Mouse (Mus musculus) C2C12 (cell line): ENCODE data around the gene Mcrip1. TPM values are rescaled to one million over a fixed set of nuclear protein-coding genes. Genes with fewer than 3 reads are reported as not detected.
A peak's percentile ranks its signal among the peaks of the same experiment; 100 is the strongest.

Source experiments
- H3K27me3 ChIP-seq: one replicate; pipeline ENCODE4 v1.6.1; 2011; ENCODE audit not compliant: control insufficient read depth, insufficient read depth, insufficient read length
- H3K36me3 ChIP-seq: one replicate; pipeline ENCODE4 v1.6.1; 2011; ENCODE audit not compliant: control insufficient read depth, insufficient read depth
- H3K4me3 ChIP-seq: one replicate; pipeline ENCODE4 v1.5.1; 2011; ENCODE audit warnings: mild to moderate bottlenecking, control low read depth; ENCODE audit not compliant: poor library complexity, insufficient read depth, severe bottlenecking
- H3K79me2 ChIP-seq: one replicate; pipeline ENCODE4 v1.6.1; 2011; ENCODE audit not compliant: control insufficient read depth, insufficient read depth
- H3K79me3 ChIP-seq: one replicate; pipeline ENCODE4 v1.6.1; 2011; ENCODE audit warnings: low read depth, control low read depth
- H3ac ChIP-seq: one replicate; pipeline ENCODE3; 2011; ENCODE audit warnings: low read depth; ENCODE audit not compliant: control insufficient read depth, insufficient read length
- CEBPB ChIP-seq: IDR thresholded peaks from one replicate; pipeline ENCODE4 v1.6.1; 2011; ENCODE audit warnings: low read depth, mild to moderate bottlenecking, control low read depth, moderate library complexity
- CTCF ChIP-seq: IDR thresholded peaks from one replicate; pipeline ENCODE4 v1.5.1; 2011; ENCODE audit not compliant: control insufficient read depth, insufficient read depth, insufficient read length
- FOSL1 ChIP-seq: IDR thresholded peaks from one replicate; pipeline ENCODE4 v1.8.0; 2011; ENCODE audit warnings: mild to moderate bottlenecking, low read length; ENCODE audit not compliant: poor library complexity, insufficient read depth, severe bottlenecking
- MAX ChIP-seq: IDR thresholded peaks from one replicate; pipeline ENCODE4 v1.6.1; 2011; ENCODE audit warnings: mild to moderate bottlenecking, control low read depth
- MYOD1 ChIP-seq: IDR thresholded peaks from one replicate; pipeline ENCODE4 v1.6.1; 2011; ENCODE audit warnings: low read depth; ENCODE audit not compliant: control insufficient read depth, insufficient read length
- MYOG ChIP-seq: IDR thresholded peaks from one replicate; pipeline ENCODE4 v1.6.1; 2011; ENCODE audit not compliant: control insufficient read depth, insufficient read length; ENCODE audit errors: extremely low read depth
- USF1 ChIP-seq: IDR thresholded peaks from one replicate; pipeline ENCODE4 v1.6.1; 2011; ENCODE audit warnings: low read depth, mild to moderate bottlenecking, control low read depth, moderate library complexity
- polyA plus RNA-seq: library from polyadenylated mRNA; unstranded; fragments of >200 nt; fragmentation: generic; extraction: Trizol; gene quantifications from one replicate; pipeline ENCODE4 v1.2.1, GENCODE M21; 2012; ENCODE audit warnings: missing spikeins

Gene Mcrip1
- polyA plus RNA-seq, 1 experiment = 90.7 TPM

- H3K36me3 ChIP-seq = peaks cover 38% of the 10 kb centered on the region
- TF ChIP-seq CTCF (no peak), CEBPB (no peak), MYOD1 (no peak), MYOG (no peak), USF1 (no peak), MAX (no peak), FOSL1 (no peak)
- H3ac ChIP-seq = no peak overlapping the region
- no peaks in the 10 kb centered on the region for H3K27me3 ChIP-seq
- H3K4me3 ChIP-seq = no peak overlapping the region
- no peaks in the 10 kb centered on the region for H3K79me3 ChIP-seq
- no peaks in the 10 kb centered on the region for H3K79me2 ChIP-seq
Measured at GRCm38 (mm10) chr11:120499894-120500293, 49.6 kb downstream of the Mcrip1 start.

- Histone ChIP-seq H3K79me2 (peaks cover 6% of the 10 kb centered on the region), H3K79me3 (peaks cover 2% of the 10 kb centered on the region), H3K36me3 (peaks cover 47% of the 10 kb centered on the region), H3K4me3 (no peak overlapping the region), H3ac (no peak overlapping the region), H3K27me3 (no peaks in the 10 kb centered on the region)
- TF ChIP-seq FOSL1 (no peak), CEBPB (no peak), USF1 (no peak), MYOG (no peak), MYOD1 (no peak), MAX (no peak), CTCF (no peak)
Measured at GRCm38 (mm10) chr11:120498891-120499290, 50.6 kb downstream of the Mcrip1 start.

GRCm38 (mm10) chr11:120498226-120498625 lies 51.3 kb downstream of the Mcrip1 start:
- Histone ChIP-seq H3K4me3 (no peak overlapping the region), H3ac (no peak overlapping the region), H3K79me3 (peaks cover 3% of the 10 kb centered on the region), H3K79me2 (peaks cover 13% of the 10 kb centered on the region), H3K36me3 (peaks cover 52% of the 10 kb centered on the region), H3K27me3 (no peaks in the 10 kb centered on the region)
- no peak for TF ChIP-seq FOSL1
- no peak for TF ChIP-seq USF1
- TF ChIP-seq CTCF = no peak
- TF ChIP-seq MAX = no peak
- TF ChIP-seq CEBPB = no peak
- no peak for TF ChIP-seq MYOG

GRCm38 (mm10) chr11:120497436-120497835 lies 52.1 kb downstream of the Mcrip1 start:
- H3K36me3 ChIP-seq = peaks cover 52% of the 10 kb centered on the region
- H3K27me3 ChIP-seq = no peaks in the 10 kb centered on the region
- no peak overlapping the region for H3ac ChIP-seq
- TF ChIP-seq MYOG = no peak
- no peak for TF ChIP-seq MYOD1
- no peak for TF ChIP-seq MAX
- no peak for TF ChIP-seq CTCF
- TF ChIP-seq USF1 = no peak
- no peak for TF ChIP-seq FOSL1
- no peak for TF ChIP-seq CEBPB
- H3K79me3 ChIP-seq = peaks cover 10% of the 10 kb centered on the region
- H3K79me2 ChIP-seq = peaks cover 21% of the 10 kb centered on the region
- no peak overlapping the region for H3K4me3 ChIP-seq

- Histone ChIP-seq H3K36me3 (peaks cover 64% of the 10 kb centered on the region), H3K27me3 (no peaks in the 10 kb centered on the region), H3K79me3 (peaks cover 14% of the 10 kb centered on the region), H3K79me2 (peaks cover 31% of the 10 kb centered on the region), H3K4me3 (no peak overlapping the region), H3ac (no peak overlapping the region)
- TF ChIP-seq MAX (no peak), MYOG (no peak), MYOD1 (no peak), CTCF (no peak), USF1 (no peak), CEBPB (no peak), FOSL1 (no peak)
Measured at GRCm38 (mm10) chr11:120493911-120494310, 55.6 kb downstream of the Mcrip1 start.

GRCm38 (mm10) chr11:120493351-120493750 lies 56.2 kb downstream of the Mcrip1 start:
- TF ChIP-seq MYOG = no peak
- no peak for TF ChIP-seq MYOD1
- no peak for TF ChIP-seq FOSL1
- TF ChIP-seq USF1 = no peak
- no peak for TF ChIP-seq CTCF
- no peak for TF ChIP-seq MAX
- TF ChIP-seq CEBPB = no peak
- peaks cover 64% of the 10 kb centered on the region for H3K36me3 ChIP-seq
- no peaks in the 10 kb centered on the region for H3K27me3 ChIP-seq
- H3K79me2 ChIP-seq = peaks cover 31% of the 10 kb centered on the region
- H3ac ChIP-seq = no peak overlapping the region
- H3K79me3 ChIP-seq = peaks cover 14% of the 10 kb centered on the region
- H3K4me3 ChIP-seq = peak overlapping the region; percentile 99

Other genes starting within 250 kb of the Mcrip1 start
- gene Actg1, start 201.2 kb downstream of the Mcrip1 start, polyA plus RNA-seq = 7,516 TPM
- gene Fscn2, start 188.2 kb downstream of the Mcrip1 start, polyA plus RNA-seq = 0.25 TPM
- gene Faap100, start 171.0 kb downstream of the Mcrip1 start, polyA plus RNA-seq = 18.0 TPM
- 61.8 TPM for gene Nploc4, start 112.0 kb downstream of the Mcrip1 start, polyA plus RNA-seq
- 0.02 TPM for gene Tspan10, start 107.1 kb downstream of the Mcrip1 start, polyA plus RNA-seq
- 0.13 TPM for gene Pde6g, start 96.2 kb downstream of the Mcrip1 start, polyA plus RNA-seq
- gene Oxld1, start 91.7 kb downstream of the Mcrip1 start, polyA plus RNA-seq = 7.5 TPM
- gene Ccdc137, start 91.6 kb downstream of the Mcrip1 start, polyA plus RNA-seq = 24.6 TPM
- 26.4 TPM for gene Arl16, start 82.1 kb downstream of the Mcrip1 start, polyA plus RNA-seq
- 338 TPM for gene Mrpl12, start 65.1 kb downstream of the Mcrip1 start, polyA plus RNA-seq
- gene Slc25a10, start 57.9 kb downstream of the Mcrip1 start, polyA plus RNA-seq = 154 TPM
- not detected for gene Gcgr, start 19.0 kb downstream of the Mcrip1 start, polyA plus RNA-seq
- 0.12 TPM for gene Ppp1r27, start 1.4 kb upstream of the Mcrip1 start, polyA plus RNA-seq
- gene P4hb, start 23.5 kb upstream of the Mcrip1 start, polyA plus RNA-seq = 519 TPM
- 1,072 TPM for gene Arhgdia, start 31.9 kb upstream of the Mcrip1 start, polyA plus RNA-seq
- 218 TPM for gene Alyref, start 48.6 kb upstream of the Mcrip1 start, polyA plus RNA-seq
- 254 TPM for gene Anapc11, start 48.7 kb upstream of the Mcrip1 start, polyA plus RNA-seq
- not detected for gene Npb, start 58.8 kb upstream of the Mcrip1 start, polyA plus RNA-seq
- 51.5 TPM for gene Pcyt2, start 68.2 kb upstream of the Mcrip1 start, polyA plus RNA-seq
- gene Sirt7, start 75.5 kb upstream of the Mcrip1 start, polyA plus RNA-seq = 21.9 TPM
- gene Mafg, start 83.9 kb upstream of the Mcrip1 start, polyA plus RNA-seq = 33.3 TPM
- 16.1 TPM for gene Pycr1, start 94.0 kb upstream of the Mcrip1 start, polyA plus RNA-seq
- gene Myadml2, start 98.4 kb upstream of the Mcrip1 start, polyA plus RNA-seq = not detected
- gene Notum, start 111.4 kb upstream of the Mcrip1 start, polyA plus RNA-seq = 0.43 TPM
- gene Aspscr1, start 123.2 kb upstream of the Mcrip1 start, polyA plus RNA-seq = 66.0 TPM
- gene Cenpx, start 164.0 kb upstream of the Mcrip1 start, polyA plus RNA-seq = 57.6 TPM
- 13.5 TPM for gene Lrrc45, start 164.2 kb upstream of the Mcrip1 start, polyA plus RNA-seq
- gene Rac3, start 171.7 kb upstream of the Mcrip1 start, polyA plus RNA-seq = 2.5 TPM
- gene Dcxr, start 177.6 kb upstream of the Mcrip1 start, polyA plus RNA-seq = 15.4 TPM
- 51.7 TPM for gene Cbr2, start 182.4 kb upstream of the Mcrip1 start, polyA plus RNA-seq
- 774 TPM for gene Hmga1b, start 213.1 kb upstream of the Mcrip1 start, polyA plus RNA-seq
- gene Rfng, start 234.5 kb upstream of the Mcrip1 start, polyA plus RNA-seq = 17.6 TPM
- 187 TPM for gene Gps1, start 234.5 kb upstream of the Mcrip1 start, polyA plus RNA-seq
- gene Dus1l, start 246.7 kb upstream of the Mcrip1 start, polyA plus RNA-seq = 64.7 TPM